Mouse (Mus musculus) CH12.LX (cell line): ENCODE measurements around the gene Gm42715. TPM values are rescaled to one million over a fixed set of nuclear protein-coding genes. Genes with fewer than 3 reads are reported as not detected.

ENCODE experiments used
- DNase-seq: peaks from one replicate; pipeline ENCODE4 v3.0.0-alpha.2; 2013; ENCODE audit errors: extremely low read depth
- H3K27ac ChIP-seq: 2 replicates; pipeline ENCODE4 v1.5.1; 2012; ENCODE audit warnings: low read depth, mild to moderate bottlenecking, control low read depth, moderate library complexity; ENCODE audit not compliant: insufficient read depth
- H3K27me3 ChIP-seq: replicated peaks from 2 replicates; pipeline ENCODE3; 2012; ENCODE audit warnings: inconsistent platforms
- H3K36me3 ChIP-seq, 2 experiments: replicated peaks in 1 of 2; 2 replicates each; pipeline versions ENCODE3 to v1.6.1; 2012; ENCODE audit warnings: inconsistent platforms in 1 of 2, low read length in 1 of 2, mild to moderate bottlenecking in 1 of 2, mixed read lengths in 1 of 2, moderate library complexity in 1 of 2; ENCODE audit not compliant: control insufficient read depth in 1 of 2, insufficient read depth in 1 of 2
- H3K4me1 ChIP-seq, 2 experiments: 2 replicates each; pipeline ENCODE4 v1.6.1; 2012; ENCODE audit warnings: inconsistent platforms in 1 of 2, moderate library complexity in 1 of 2; ENCODE audit not compliant: insufficient read depth in 2 of 2, control insufficient read depth in 1 of 2
- H3K4me2 ChIP-seq: 2 replicates; pipeline ENCODE4 v1.6.1; 2012; ENCODE audit warnings: low read depth, mild to moderate bottlenecking, control low read depth; ENCODE audit not compliant: poor library complexity, insufficient read depth, severe bottlenecking
- H3K4me3 ChIP-seq, 3 experiments: fragments of 150-350 bp in 1 of 3; sonication (generic) in 1 of 3; replicated peaks in 1 of 3; 2 replicates each; pipeline versions ENCODE3 to v1.5.1; 2011 to 2012; ENCODE audit warnings: low read depth in 2 of 3, low read length in 2 of 3, mild to moderate bottlenecking in 2 of 3, moderate library complexity in 2 of 3, control low read depth in 1 of 3, improper control_type of control experiment in 1 of 3, inconsistent platforms in 1 of 3, mixed read lengths in 1 of 3; ENCODE audit not compliant: poor library complexity in 1 of 3
- H3K79me2 ChIP-seq: replicated peaks from 2 replicates; pipeline ENCODE4 v1.6.1; 2012; ENCODE audit warnings: mild to moderate bottlenecking, moderate library complexity; ENCODE audit not compliant: control insufficient read depth, poor library complexity, insufficient read depth, severe bottlenecking; ENCODE audit errors: extremely low read depth
- H3K9ac ChIP-seq: 2 replicates; pipeline ENCODE4 v1.6.1; 2012; ENCODE audit warnings: low read depth, mild to moderate bottlenecking, control low read depth, moderate library complexity; ENCODE audit not compliant: insufficient read depth
- H3K9me3 ChIP-seq: replicated peaks from 2 replicates; pipeline ENCODE3; 2012; ENCODE audit warnings: low read length, inconsistent platforms, mixed read lengths
- CTCF ChIP-seq, 2 experiments: IDR thresholded peaks in 1 of 2; conservative IDR thresholded peaks in 1 of 2; 2 replicates each; pipeline ENCODE4 v1.5.1; 2011 to 2012; ENCODE audit warnings: low read depth in 2 of 2, low read length in 2 of 2, improper control_type of control experiment in 1 of 2, inconsistent platforms in 1 of 2, mild to moderate bottlenecking in 1 of 2, moderate library complexity in 1 of 2
- EP300 ChIP-seq: IDR thresholded peaks from 2 replicates; pipeline ENCODE4 v1.6.1; 2011; ENCODE audit warnings: low read length, improper control_type of control experiment
- ETS1 ChIP-seq: conservative IDR thresholded peaks from 2 replicates; pipeline ENCODE4 v1.6.1; 2012; ENCODE audit warnings: low read depth, mild to moderate bottlenecking, inconsistent platforms, low read length, improper control_type of control experiment, moderate library complexity
- JUN ChIP-seq: IDR thresholded peaks from 2 replicates; pipeline ENCODE4 v1.6.1; 2011; ENCODE audit warnings: low read depth, mild to moderate bottlenecking, low read length, improper control_type of control experiment, moderate library complexity; ENCODE audit not compliant: insufficient read depth
- KAT2A ChIP-seq: IDR thresholded peaks from 2 replicates; pipeline ENCODE4 v1.6.1; 2012; ENCODE audit warnings: low read length, improper control_type of control experiment, inconsistent platforms; ENCODE audit not compliant: insufficient replicate concordance
- MAFK ChIP-seq: IDR thresholded peaks from 2 replicates; pipeline ENCODE4 v1.6.1; 2011; ENCODE audit warnings: low read length, improper control_type of control experiment; ENCODE audit not compliant: insufficient replicate concordance
- MAX ChIP-seq: IDR thresholded peaks from 2 replicates; pipeline ENCODE4 v1.6.1; 2011; ENCODE audit warnings: low read length, improper control_type of control experiment
- MAZ ChIP-seq: IDR thresholded peaks from 2 replicates; pipeline ENCODE4 v1.6.1; 2012; ENCODE audit warnings: low read depth, mild to moderate bottlenecking, inconsistent platforms, low read length, improper control_type of control experiment, moderate library complexity
- MEF2A ChIP-seq: IDR thresholded peaks from 2 replicates; pipeline ENCODE4 v1.6.1; 2014; ENCODE audit warnings: low read depth, mild to moderate bottlenecking, inconsistent platforms, low read length, improper control_type of control experiment, borderline replicate concordance
- MXI1 ChIP-seq: IDR thresholded peaks from 2 replicates; pipeline ENCODE4 v1.6.1; 2011; ENCODE audit warnings: mild to moderate bottlenecking, low read depth, low read length, improper control_type of control experiment
- NRF1 ChIP-seq: IDR thresholded peaks from 2 replicates; pipeline ENCODE4 v1.6.1; 2014; ENCODE audit warnings: low read depth, mild to moderate bottlenecking, inconsistent platforms, low read length, improper control_type of control experiment, moderate library complexity
- POLR2A ChIP-seq: IDR thresholded peaks from 2 replicates; pipeline ENCODE4 v1.6.1; 2011; ENCODE audit warnings: low read depth, mild to moderate bottlenecking, improper control_type of control experiment, low read length
- RAD21 ChIP-seq: IDR thresholded peaks from 2 replicates; pipeline ENCODE4 v1.6.1; 2011; ENCODE audit warnings: low read depth, mild to moderate bottlenecking, low read length, improper control_type of control experiment, moderate library complexity
- RCOR1 ChIP-seq: conservative IDR thresholded peaks from 2 replicates; pipeline ENCODE4 v1.6.1; 2012; ENCODE audit warnings: low read depth, mild to moderate bottlenecking, inconsistent platforms, low read length, improper control_type of control experiment
- TCF12 ChIP-seq: IDR thresholded peaks from 2 replicates; pipeline ENCODE4 v1.6.1; 2014; ENCODE audit warnings: low read depth, mild to moderate bottlenecking, inconsistent platforms, low read length, improper control_type of control experiment
- UBTF ChIP-seq: IDR thresholded peaks from 2 replicates; pipeline ENCODE4 v1.6.1; 2012; ENCODE audit warnings: low read depth, mild to moderate bottlenecking, inconsistent platforms, low read length, improper control_type of control experiment, moderate library complexity
- ZKSCAN1 ChIP-seq: IDR thresholded peaks from 2 replicates; pipeline ENCODE4 v1.6.1; 2012; ENCODE audit warnings: low read depth, inconsistent platforms, low read length, improper control_type of control experiment, borderline replicate concordance
- dilution Hi-C: fragments of 300-500 bp; cut with MboI; formaldehyde crosslinking; loops from 2 replicates; pipeline ENCODE4 v1.14.3; 2020; ENCODE audit warnings: low sequenced_read_pairs; ENCODE audit not compliant: extremely low pct_unique_long_range_greater_than_20kb, extremely low pct_ligation_motif_present
- in situ Hi-C: fragments of 300-500 bp; cut with MboI; formaldehyde crosslinking; loops from 3 replicates; pipeline ENCODE4 v1.14.3; 2019; ENCODE audit warnings: low sequenced_read_pairs, low pct_ligation_motif_present, low pct_unique_long_range_greater_than_20kb, mixed read lengths
- polyA plus RNA-seq: library from polyadenylated mRNA; unstranded; fragments of >175 nt; gene quantifications from 2 replicates; pipeline ENCODE4 v1.2.1, GENCODE M21; 2012; ENCODE audit warnings: low read depth; ENCODE audit not compliant: insufficient read length
- total RNA-seq, 2 experiments: library from RNA; depleted of rRNA; stranded (reverse); fragments of 300-350 nt in 1 of 2; fragments of >200 nt in 1 of 2; gene quantifications; 2 replicates each; pipeline ENCODE4 v1.2.3; 2012 to 2014

The Gm42715 gene
- total and polyA plus RNA-seq, 3 experiments = 5.8 to 14.1 (median 12.0) TPM

GRCm38 (mm10) chr7:127611011-127611410 is 91.6 kb downstream of the Gm42715 start:
- Histone ChIP-seq H3K4me2 (no peak overlapping the region), H3K79me2 (no peaks in the 10 kb centered on the region), H3K4me1 (peaks cover 4 to 16% of the 10 kb centered on the region in 2 experiments; a peak in 2 of 4 replicates), H3K9ac (no peak overlapping the region)
- DNase-seq = no peak
- in situ Hi-C loops = no loop called here
- TF ChIP-seq ZKSCAN1 (no peak), NRF1 (no peak), MAX (no peak), RCOR1 (no peak), EP300 (no peak), MAZ (no peak), KAT2A (no peak), ETS1 (no peak), UBTF (no peak), RAD21 (no peak), MAFK (no peak), POLR2A (no peak)
- TF ChIP-seq, all 38 proteins: peak for 0
- Histone ChIP-seq H3K9me3 (peaks cover 7% of the 10 kb centered on the region), H3K27me3 (peaks cover 38% of the 10 kb centered on the region), H3K27ac (no peak overlapping the region), H3K36me3 (peaks cover 14% of the 10 kb centered on the region in 2 experiments), H3K4me3 (no peak overlapping the region)
- dilution Hi-C loops = no loop called here

- Histone ChIP-seq H3K9ac (no peak overlapping the region), H3K9me3 (peaks cover 7% of the 10 kb centered on the region), H3K4me3 (no peak overlapping the region), H3K4me1 (peaks cover 4 to 16% of the 10 kb centered on the region in 2 experiments; a peak in 2 of 4 replicates), H3K27me3 (peaks cover 40% of the 10 kb centered on the region), H3K36me3 (peaks cover 14% of the 10 kb centered on the region in 2 experiments), H3K27ac (no peak overlapping the region), H3K4me2 (no peak overlapping the region), H3K79me2 (no peaks in the 10 kb centered on the region)
- in situ Hi-C loops (no loop called here), dilution Hi-C loops (no loop called here)
- TF ChIP-seq JUN = no peak
- no peak for TF ChIP-seq CTCF (conservative IDR thresholded peaks at IDR 0.05 in 1 of 2, IDR thresholded peaks at IDR 0.05 in 1 of 2; ENCODE audit: low read depth in 2 of 2, low read length in 2 of 2)
- TF ChIP-seq MEF2A = no peak
- no peak for TF ChIP-seq TCF12
- TF ChIP-seq MXI1 = no peak
- no peak for DNase-seq
Measured at GRCm38 (mm10) chr7:127611561-127611960, 92.2 kb downstream of the Gm42715 start.
